Mouse (Mus musculus) heart, embryonic 16.5 days (tissue): Measurements from ENCODE around the gene Arl13a. TPM values are rescaled to one million over a fixed set of nuclear protein-coding genes. Genes with fewer than 3 reads are reported as not detected.
A peak's percentile ranks its signal among the peaks of the same experiment; 100 is the strongest.
"Not testable (repeated sequence)": the region's sequence is repeated elsewhere in the genome, so short reads cannot be mapped to it uniquely, and the experiment has no call there.

Experiments
- ATAC-seq: fragments of 200-750 bp; cut with Nextera tagmentation; replicated peaks from 2 replicates; pipeline ENCODE4 v1.8.0; 2017; ENCODE audit warnings: moderate number of reproducible peaks; ENCODE audit not compliant: insufficient read depth, low FRiP score; ENCODE audit errors: extremely low read depth
- H3K27ac ChIP-seq: fragments of 300-500 bp; sonication (generic); 2 replicates; pipeline ENCODE4 v1.5.1; 2014; ENCODE audit warnings: mild to moderate bottlenecking, low read length, control low read depth, moderate library complexity
- H3K27me3 ChIP-seq: fragments of 300-500 bp; sonication (generic); 2 replicates; pipeline ENCODE4 v1.6.1; 2014; ENCODE audit warnings: low read length, mixed read lengths; ENCODE audit not compliant: control insufficient read depth, insufficient read depth
- H3K36me3 ChIP-seq: fragments of 300-500 bp; sonication (generic); 2 replicates; pipeline ENCODE4 v1.6.1; 2014; ENCODE audit not compliant: control insufficient read depth, insufficient read depth
- H3K4me1 ChIP-seq: fragments of 300-500 bp; sonication (generic); 2 replicates; pipeline ENCODE4 v1.6.1; 2014; ENCODE audit warnings: low read length, mixed read lengths; ENCODE audit not compliant: control insufficient read depth, insufficient read depth
- H3K4me2 ChIP-seq: fragments of 300-500 bp; sonication (generic); 2 replicates; pipeline ENCODE4 v1.6.1; 2014; ENCODE audit warnings: low read depth, mild to moderate bottlenecking, control low read depth, low read length
- H3K4me3 ChIP-seq: fragments of 300-500 bp; sonication (generic); 2 replicates; pipeline ENCODE4 v1.5.1; 2014; ENCODE audit warnings: mild to moderate bottlenecking, control low read depth, low read length
- H3K9ac ChIP-seq: fragments of 300-500 bp; sonication (generic); 2 replicates; pipeline ENCODE4 v1.6.1; 2014; ENCODE audit warnings: low read length, control low read depth
- H3K9me3 ChIP-seq: fragments of 300-500 bp; sonication (generic); replicated peaks from 2 replicates; pipeline ENCODE4 v1.6.1; 2016; ENCODE audit warnings: low read length; ENCODE audit not compliant: control insufficient read depth
- WGBS: fragments of 180-500 bp; shearing (Covaris S2); extraction: QIAGEN DNeasy Blood & Tissue Kit; methylation state at CpG from one replicate; pipeline ENCODE4 v1.1.7; 2014; 5-methylcytosine and 5-hydroxymethylcytosine counted together
- polyA plus RNA-seq: library from polyadenylated mRNA; unstranded; fragments of >200 nt; fragmentation: Nextera tagmentation; extraction: Ambion mirVana; gene quantifications from 2 replicates; pipeline ENCODE4 v1.2.1, GENCODE M21; 2015

The Arl13a gene
- 0.09 and 0.16 TPM in 2 replicates for polyA plus RNA-seq

- H3K4me1 ChIP-seq, H3K9me3 ChIP-seq, H3K4me2 ChIP-seq, H3K4me3 ChIP-seq, ATAC-seq, H3K9ac ChIP-seq, H3K27ac ChIP-seq, H3K27me3 ChIP-seq, H3K36me3 ChIP-seq: not testable (repeated sequence)
- WGBS: 89% methylated on average over 7 of the region's 9 CpGs
Measured at GRCm38 (mm10) chrX:134187201-134187600, at the start of gene Arl13a. Gene Arl13a, plus strand, starts transcription at chrX:134187501.

- Histone ChIP-seq H3K9ac (no peak overlapping the region), H3K27ac (no peak overlapping the region), H3K27me3 (no peaks in the 10 kb centered on the region), H3K4me1 (no peaks in the 10 kb centered on the region), H3K9me3 (no peaks in the 10 kb centered on the region), H3K4me2 (no peak overlapping the region), H3K4me3 (no peak overlapping the region), H3K36me3 (no peaks in the 10 kb centered on the region)
- ATAC-seq: no peak
- WGBS: 77% methylated on average over 6 of the region's 6 CpGs
Measured at GRCm38 (mm10) chrX:134140024-134140423, 47.3 kb upstream of the Arl13a start.

- Histone ChIP-seq H3K9me3 (no peaks in the 10 kb centered on the region), H3K36me3 (no peaks in the 10 kb centered on the region), H3K4me1 (no peaks in the 10 kb centered on the region), H3K27me3 (no peaks in the 10 kb centered on the region), H3K9ac (no peak overlapping the region), H3K27ac (no peak overlapping the region), H3K4me2 (no peak overlapping the region), H3K4me3 (no peak overlapping the region)
- ATAC-seq: no peak
- WGBS: 65% methylated on average over 1 of the region's 1 CpGs
Measured at GRCm38 (mm10) chrX:134141551-134141950, 45.8 kb upstream of the Arl13a start.

- Histone ChIP-seq H3K27me3 (no peaks in the 10 kb centered on the region), H3K36me3 (no peaks in the 10 kb centered on the region), H3K4me2 (no peak overlapping the region), H3K4me3 (no peak overlapping the region), H3K9ac (no peak overlapping the region), H3K27ac (no peak overlapping the region), H3K9me3 (no peaks in the 10 kb centered on the region), H3K4me1 (no peaks in the 10 kb centered on the region)
- no peak for ATAC-seq
- 63% methylated on average over 4 of the region's 4 CpGs for WGBS
Measured at GRCm38 (mm10) chrX:134141986-134142385, 45.3 kb upstream of the Arl13a start.

- Histone ChIP-seq H3K9ac (no peak overlapping the region), H3K27ac (no peak overlapping the region), H3K27me3 (no peaks in the 10 kb centered on the region), H3K4me2 (no peak overlapping the region), H3K9me3 (no peaks in the 10 kb centered on the region), H3K36me3 (no peaks in the 10 kb centered on the region), H3K4me3 (no peak overlapping the region), H3K4me1 (peaks cover 3% of the 10 kb centered on the region; the same call in 1 of the 2 replicates)
- ATAC-seq: no peak
- WGBS: 40% methylated on average over 7 of the region's 7 CpGs
Measured at GRCm38 (mm10) chrX:134158151-134158550, 29.1 kb upstream of the Arl13a start.

GRCm38 (mm10) chrX:134160442-134160841 is 26.9 kb upstream of the Arl13a start:
- no peak for ATAC-seq
- WGBS: 85% methylated on average over 2 of the region's 2 CpGs

GRCm38 (mm10) chrX:134162043-134162720 is 25.1 kb upstream of the Arl13a start, which contains the start of gene Xkrx:
Gene Xkrx, minus strand, starts transcription at chrX:134162076.
- ATAC-seq: no peak
- 32% methylated on average over 16 of the region's 16 CpGs for WGBS
- peak within 1 kb of the TSS; percentile 27 for H3K4me3 ChIP-seq

More at GRCm38 (mm10) chrX:134160442-134160841, 26.9 kb upstream of the Arl13a start:
- H3K4me2 ChIP-seq: no peak overlapping the region
- H3K9me3 ChIP-seq: no peaks in the 10 kb centered on the region; the same call in 1 of the 2 replicates
- peaks cover 3% of the 10 kb centered on the region; the same call in 1 of the 2 replicates for H3K4me1 ChIP-seq
- H3K27ac ChIP-seq: no peak overlapping the region
- H3K36me3 ChIP-seq: no peaks in the 10 kb centered on the region
- H3K27me3 ChIP-seq: no peaks in the 10 kb centered on the region
- H3K9ac ChIP-seq: no peak overlapping the region
- no peak overlapping the region for H3K4me3 ChIP-seq

GRCm38 (mm10) chrX:134162826-134163225 is 24.5 kb upstream of the Arl13a start:
- Histone ChIP-seq H3K4me1 (peaks cover 3% of the 10 kb centered on the region; the same call in 1 of the 2 replicates), H3K27me3 (no peaks in the 10 kb centered on the region), H3K4me2 (peak overlapping the region; percentile 44), H3K4me3 (peak overlapping the region; percentile 27), H3K9me3 (no peaks in the 10 kb centered on the region; the same call in 1 of the 2 replicates), H3K36me3 (no peaks in the 10 kb centered on the region), H3K9ac (no peak overlapping the region), H3K27ac (no peak overlapping the region)
- ATAC-seq: no peak
- WGBS: 17% methylated on average over 11 of the region's 11 CpGs

More at GRCm38 (mm10) chrX:134162043-134162720, 25.1 kb upstream of the Arl13a start, which contains the start of gene Xkrx:
- Histone ChIP-seq H3K36me3 (no peaks in the 10 kb centered on the region), H3K9ac (no peak within 1 kb of the TSS), H3K27me3 (no peaks in the 10 kb centered on the region), H3K4me2 (peak within 1 kb of the TSS; percentile 44), H3K9me3 (no peaks in the 10 kb centered on the region; the same call in 1 of the 2 replicates), H3K4me1 (peaks cover 3% of the 10 kb centered on the region; the same call in 1 of the 2 replicates), H3K27ac (no peak within 1 kb of the TSS)

- no peak overlapping the region for H3K4me3 ChIP-seq
- no peak overlapping the region for H3K27ac ChIP-seq
- no peak overlapping the region for H3K9ac ChIP-seq
- H3K4me1 ChIP-seq: peaks cover 3% of the 10 kb centered on the region; the same call in 1 of the 2 replicates
- H3K4me2 ChIP-seq: no peak overlapping the region
- H3K36me3 ChIP-seq: no peaks in the 10 kb centered on the region
- no peak for ATAC-seq
- no peaks in the 10 kb centered on the region; the same call in 1 of the 2 replicates for H3K9me3 ChIP-seq
- WGBS: 42% methylated on average over 4 of the region's 4 CpGs
- H3K27me3 ChIP-seq: no peaks in the 10 kb centered on the region
Measured at GRCm38 (mm10) chrX:134163484-134163883, 23.8 kb upstream of the Arl13a start.
